Comparison of ENCODE assay signal across 8 mouse cellular contexts in the genomic region with DNA sequence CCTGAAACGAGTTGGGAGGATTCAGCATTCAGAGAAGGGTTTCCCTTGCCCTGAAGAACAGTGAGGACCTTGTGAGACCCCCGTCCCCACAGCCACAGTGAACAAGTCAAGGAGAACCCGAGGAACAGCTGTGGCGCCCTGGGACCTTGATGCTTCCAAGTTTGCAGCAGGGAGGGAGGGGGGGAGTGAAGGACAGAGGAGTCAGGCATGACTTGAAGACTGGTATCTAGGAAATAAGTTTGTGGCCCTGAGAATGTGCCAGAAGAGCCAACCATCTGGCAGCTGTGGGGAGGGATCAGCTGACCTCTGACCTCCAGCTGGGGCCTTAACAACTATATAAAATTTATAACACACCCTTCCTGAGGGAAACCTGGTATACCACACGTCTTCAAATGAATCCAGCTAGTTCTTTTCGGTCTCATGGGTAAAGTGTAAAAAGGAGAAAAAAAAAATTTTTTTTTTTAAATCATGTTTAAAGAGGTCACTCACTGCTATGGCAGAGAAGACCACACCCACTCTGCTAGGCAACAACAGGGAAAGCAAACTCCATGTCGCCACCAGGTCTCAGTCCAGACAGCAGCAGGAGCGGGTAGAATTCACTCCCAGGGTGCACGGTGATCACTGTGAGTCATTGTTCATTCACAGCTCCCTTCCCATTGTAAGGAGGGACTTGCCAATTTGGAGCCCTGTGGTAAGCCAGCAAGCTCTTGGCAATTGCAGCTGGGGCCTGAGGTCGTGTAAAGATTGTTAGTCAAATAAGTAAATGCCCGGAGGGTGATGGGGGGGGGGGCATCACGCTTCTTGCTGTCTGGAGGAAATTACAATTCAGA. TPM values are rescaled to one million over a fixed set of nuclear protein-coding genes. Genes with fewer than 3 reads are reported as not detected.
DNase-seq lines count a peak whose midpoint lies in the region; ATAC-seq lines count a peak whose summit lies in the region.
"Had no signal": no experiment of that assay in that cellular context is flagged by ENCODE, and none has a peak within 500 bp of the region (broad histone marks: within the 10 kb centered on the region; RNA-seq: fewer than 3 reads in every experiment).

No protein-coding gene starts in this region.

- peaks cover 9% of the 10 kb centered on the region; the same call in 1 of the 2 replicates for H3K4me1 ChIP-seq in intestine, embryonic 15.5 days (replicated peaks)

- 59% methylated on average over 12 of the region's 12 CpGs for WGBS in intestine, embryonic 15.5 days

- H3K4me2 ChIP-seq in intestine, embryonic 15.5 days (replicated peaks) = no peak overlapping the region
- H3K4me2 ChIP-seq: liver, embryonic 13.5 days had no signal

- H3K27me3 ChIP-seq in intestine, embryonic 15.5 days (replicated peaks) = no peaks in the 10 kb centered on the region
- H3K27me3 ChIP-seq: liver, embryonic 13.5 days had no signal

- DNase-seq in right cerebral cortex, postnatal 4 days = peak; percentile 24
- DNase-seq in right cerebral cortex, postnatal 36 days (ENCODE audit: low spot score in 2 of 2) = no peak
- DNase-seq in embryo, embryonic 10.5 days (ENCODE audit: low spot score) = peak; percentile 72
- DNase-seq in retina, postnatal 1 day = peak; percentile 93
- no peak for DNase-seq in gastrocnemius, postnatal 25 days
- DNase-seq: liver, embryonic 13.5 days had no signal

- H3K9ac ChIP-seq in intestine, embryonic 15.5 days = no peak overlapping the region
- H3K9ac ChIP-seq: liver, embryonic 13.5 days had no signal

- peak; percentile 44; the same call in 1 of the 2 replicates for ATAC-seq in intestine, embryonic 15.5 days
- no peak for ATAC-seq in activated CD4-positive, CD25-positive, alpha-beta regulatory T cell, adult 4 months

- H3K36me3 ChIP-seq in intestine, embryonic 15.5 days = no peaks in the 10 kb centered on the region
- H3K36me3 ChIP-seq: liver, embryonic 13.5 days had no signal

- no peak overlapping the region for H3K4me3 ChIP-seq in intestine, embryonic 15.5 days (replicated peaks)
- H3K4me3 ChIP-seq: liver, embryonic 13.5 days had no signal

- no peak overlapping the region for H3K27ac ChIP-seq in intestine, embryonic 15.5 days
- H3K27ac ChIP-seq: liver, embryonic 13.5 days had no signal

- no peaks in the 10 kb centered on the region for H3K9me3 ChIP-seq in intestine, embryonic 15.5 days
- H3K9me3 ChIP-seq: liver, embryonic 13.5 days had no signal

RNA-seq across cellular contexts. Expression of a gene that starts 58.3 kb away (rescaled TPM):
- 36.5 and 41.3 TPM in 2 replicates for polyA plus RNA-seq in intestine, embryonic 15.5 days (2015; fragmentation: Nextera tagmentation; extraction: Ambion mirVana)
- polyA plus RNA-seq in activated CD4-positive, CD25-positive, alpha-beta regulatory T cell, adult 4 months (2017; shearing (Covaris generic)) = 10 to 100 TPM; 26.6 to 41.1 TPM
- 1 to 10 TPM; 1.6 to 1.9 TPM for total RNA-seq in gastrocnemius, postnatal 25 days (2021)

Comparison
In these comparisons a context has a peak if more than half of its experiments do, and no peak if none do; other contexts are left out.
1. DNase-seq: peak in right cerebral cortex, postnatal 4 days (single experiment), embryo, embryonic 10.5 days (single experiment) and retina, postnatal 1 day (single experiment); none in right cerebral cortex, postnatal 36 days (0 of 2) and gastrocnemius, postnatal 25 days (single experiment).